Mouse (Mus musculus): ENCODE results near the gene Yeats2. TPM values are rescaled to one million over a fixed set of nuclear protein-coding genes. Genes with fewer than 3 reads are reported as not detected.
A peak's percentile ranks its signal among the peaks of the same experiment; 100 is the strongest.

The Yeats2 gene
- polyA plus RNA-seq, 1 experiment from 2014 or later: 53.3 TPM

GRCm38 (mm10) chr16:20151991-20152390 lies 11.1 kb downstream of the Yeats2 start:
- Histone ChIP-seq H3K9ac (no peak overlapping the region), H3K4me2 (no peak overlapping the region), H3K27me3 (ENCODE audit: insufficient read depth, low read length) (no peaks in the 10 kb centered on the region), H3K36me3 (ENCODE audit: insufficient read depth) (peaks cover 49% of the 10 kb centered on the region), H3K4me3 (ENCODE audit: low read depth, low read length) (no peak overlapping the region), H3K9me3 (ENCODE audit: low read depth, low read length) (no peaks in the 10 kb centered on the region), H3K27ac (ENCODE audit: low read depth) (no peak overlapping the region), H3K4me1 (ENCODE audit: insufficient read depth) (no peaks in the 10 kb centered on the region)
- TF ChIP-seq CTCF (IDR thresholded peaks at IDR 0.05; ENCODE audit: low read depth): no peak
- no peak for DNase-seq
- no peak for ATAC-seq (ENCODE audit: insufficient read depth)
- 67% methylated on average over 5 of the region's 5 CpGs for WGBS

GRCm38 (mm10) chr16:20153742-20154141 lies 12.9 kb downstream of the Yeats2 start:
- H3K4me2 ChIP-seq: no peak overlapping the region
- DNase-seq (peak; percentile 75), ATAC-seq (ENCODE audit: insufficient read depth) (peak; percentile 77)
- TF ChIP-seq CTCF (IDR thresholded peaks at IDR 0.05; ENCODE audit: low read depth): no peak
- H3K27me3 ChIP-seq (ENCODE audit: insufficient read depth, low read length): no peaks in the 10 kb centered on the region
- no peaks in the 10 kb centered on the region for H3K9me3 ChIP-seq (ENCODE audit: low read depth, low read length)
- H3K36me3 ChIP-seq (ENCODE audit: insufficient read depth): peaks cover 65% of the 10 kb centered on the region
- no peak overlapping the region for H3K4me3 ChIP-seq (ENCODE audit: low read depth, low read length)
- no peaks in the 10 kb centered on the region for H3K4me1 ChIP-seq (ENCODE audit: insufficient read depth)
- peak overlapping the region; percentile 34; the same call in 1 of the 2 replicates for H3K27ac ChIP-seq (ENCODE audit: low read depth)
- no peak overlapping the region for H3K9ac ChIP-seq
- WGBS: 25% methylated on average over 3 of the region's 3 CpGs

GRCm38 (mm10) chr16:20160130-20160529 lies 19.3 kb downstream of the Yeats2 start:
- DNase-seq (no peak), ATAC-seq (ENCODE audit: insufficient read depth) (no peak)
- no peaks in the 10 kb centered on the region for H3K9me3 ChIP-seq (ENCODE audit: low read depth, low read length)
- TF ChIP-seq CTCF (IDR thresholded peaks at IDR 0.05; ENCODE audit: low read depth): no peak
- no peak overlapping the region for H3K4me2 ChIP-seq
- no peak overlapping the region for H3K4me3 ChIP-seq (ENCODE audit: low read depth, low read length)
- 84% methylated on average over 2 of the region's 2 CpGs for WGBS
- no peaks in the 10 kb centered on the region for H3K4me1 ChIP-seq (ENCODE audit: insufficient read depth)
- H3K27me3 ChIP-seq (ENCODE audit: insufficient read depth, low read length): no peaks in the 10 kb centered on the region
- H3K36me3 ChIP-seq (ENCODE audit: insufficient read depth): peaks cover 95% of the 10 kb centered on the region
- no peak overlapping the region for H3K9ac ChIP-seq
- no peak overlapping the region for H3K27ac ChIP-seq (ENCODE audit: low read depth)

GRCm38 (mm10) chr16:20169071-20169470 lies 28.2 kb downstream of the Yeats2 start:
- Histone ChIP-seq H3K4me1 (ENCODE audit: insufficient read depth) (no peaks in the 10 kb centered on the region), H3K4me2 (no peak overlapping the region), H3K27ac (ENCODE audit: low read depth) (no peak overlapping the region), H3K4me3 (ENCODE audit: low read depth, low read length) (no peak overlapping the region), H3K27me3 (ENCODE audit: insufficient read depth, low read length) (no peaks in the 10 kb centered on the region), H3K36me3 (ENCODE audit: insufficient read depth) (peaks cover 90% of the 10 kb centered on the region), H3K9me3 (ENCODE audit: low read depth, low read length) (peaks cover 4% of the 10 kb centered on the region; the same call in 1 of the 2 replicates), H3K9ac (no peak overlapping the region)
- WGBS: 85% methylated on average over 3 of the region's 3 CpGs
- DNase-seq (no peak), ATAC-seq (ENCODE audit: insufficient read depth) (no peak)
- TF ChIP-seq CTCF (IDR thresholded peaks at IDR 0.05; ENCODE audit: low read depth): no peak

GRCm38 (mm10) chr16:20169471-20170106 lies 28.7 kb downstream of the Yeats2 start:
- DNase-seq (peak; percentile 49), ATAC-seq (ENCODE audit: insufficient read depth) (peak; percentile 69)
- H3K27me3 ChIP-seq (ENCODE audit: insufficient read depth, low read length): no peaks in the 10 kb centered on the region
- H3K9ac ChIP-seq: no peak overlapping the region
- H3K27ac ChIP-seq (ENCODE audit: low read depth): no peak overlapping the region
- TF ChIP-seq CTCF (IDR thresholded peaks at IDR 0.05; ENCODE audit: low read depth): no peak
- peaks cover 4% of the 10 kb centered on the region; the same call in 1 of the 2 replicates for H3K9me3 ChIP-seq (ENCODE audit: low read depth, low read length)
- H3K4me3 ChIP-seq (ENCODE audit: low read depth, low read length): no peak overlapping the region
- H3K4me1 ChIP-seq (ENCODE audit: insufficient read depth): no peaks in the 10 kb centered on the region
- no peak overlapping the region for H3K4me2 ChIP-seq
- peaks cover 90% of the 10 kb centered on the region for H3K36me3 ChIP-seq (ENCODE audit: insufficient read depth)
- 62% methylated on average over 3 of the region's 3 CpGs for WGBS

- Histone ChIP-seq H3K36me3 (ENCODE audit: insufficient read depth) (peaks cover 70% of the 10 kb centered on the region), H3K4me2 (no peak overlapping the region), H3K4me1 (ENCODE audit: insufficient read depth) (no peaks in the 10 kb centered on the region), H3K9ac (no peak overlapping the region), H3K9me3 (ENCODE audit: low read depth, low read length) (no peaks in the 10 kb centered on the region), H3K27me3 (ENCODE audit: insufficient read depth, low read length) (no peaks in the 10 kb centered on the region), H3K4me3 (ENCODE audit: low read depth, low read length) (no peak overlapping the region), H3K27ac (ENCODE audit: low read depth) (no peak overlapping the region)
- WGBS: 78% methylated on average over 23 of the region's 23 CpGs
- TF ChIP-seq CTCF (IDR thresholded peaks at IDR 0.05; ENCODE audit: low read depth): no peak
- ATAC-seq (ENCODE audit: insufficient read depth) (no peak), DNase-seq (no peak)
Observed at GRCm38 (mm10) chr16:20179406-20180175, 38.7 kb downstream of the Yeats2 start.

GRCm38 (mm10) chr16:20185368-20185767 lies 44.5 kb downstream of the Yeats2 start:
- 63% methylated on average over 2 of the region's 2 CpGs for WGBS
- Histone ChIP-seq H3K4me2 (no peak overlapping the region), H3K4me1 (ENCODE audit: insufficient read depth) (no peaks in the 10 kb centered on the region), H3K9me3 (ENCODE audit: low read depth, low read length) (no peaks in the 10 kb centered on the region), H3K9ac (no peak overlapping the region), H3K27ac (ENCODE audit: low read depth) (no peak overlapping the region), H3K27me3 (ENCODE audit: insufficient read depth, low read length) (no peaks in the 10 kb centered on the region), H3K4me3 (ENCODE audit: low read depth, low read length) (no peak overlapping the region), H3K36me3 (ENCODE audit: insufficient read depth) (peaks cover 70% of the 10 kb centered on the region)
- TF ChIP-seq CTCF (IDR thresholded peaks at IDR 0.05; ENCODE audit: low read depth): peak; percentile 62
- ATAC-seq (ENCODE audit: insufficient read depth) (no peak), DNase-seq (peak; percentile 48)
